Mouse (Mus musculus) sigmoid colon, adult 10 weeks (tissue): Measurements from ENCODE around the gene Pcsk1n. TPM values are rescaled to one million over a fixed set of nuclear protein-coding genes. Genes with fewer than 3 reads are reported as not detected.

Source experiments
- polyA plus RNA-seq: library from polyadenylated mRNA; stranded (reverse); fragments of 350-450 nt; fragmentation: Illumina TruSeq; extraction: RNeasy Lipid Tissue Mini Kit (QIAGEN cat#74804); gene quantifications from one replicate; pipeline ENCODE4 v1.2.3, GENCODE M21; 2014; ENCODE audit warnings: low read depth, low replicate concordance

Pcsk1n gene
- polyA plus RNA-seq: not detected

GRCm38 (mm10) chrX:7919601-7920383 lies at the start of gene Pcsk1n:
TSS of gene Pcsk1n (plus strand) at chrX:7919822.

GRCm38 (mm10) chrX:7878007-7878419 lies 41.6 kb upstream of the Pcsk1n start, which contains the start of gene Pim2:
TSS of gene Pim2 (plus strand) at chrX:7878262.

GRCm38 (mm10) chrX:7883841-7884567 lies 35.6 kb upstream of the Pcsk1n start, which contains the start of gene Slc35a2:
TSS of gene Slc35a2 (plus strand) at chrX:7884028.

GRCm38 (mm10) chrX:7898880-7899874 lies 20.4 kb upstream of the Pcsk1n start, which contains the start of the genes Pqbp1 and Timm17b:
TSS of gene Pqbp1 (minus strand) at chrX:7899269.
TSS of gene Timm17b (plus strand) at chrX:7899357.

GRCm38 (mm10) chrX:7907735-7908134 lies 11.9 kb upstream of the Pcsk1n start, which contains the start of gene Gm10491:
TSS of gene Gm10491 (minus strand) at chrX:7907835.

GRCm38 (mm10) chrX:7909242-7909641 lies 10.4 kb upstream of the Pcsk1n start, which contains the start of gene Gm10490:
TSS of gene Gm10490 (plus strand) at chrX:7909542.

GRCm38 (mm10) chrX:7928270-7928790 lies 8.7 kb downstream of the Pcsk1n start, which contains the start of gene Eras:
TSS of gene Eras (minus strand) at chrX:7928607.

GRCm38 (mm10) chrX:7947108-7947899 lies 27.7 kb downstream of the Pcsk1n start, which contains the start of gene Hdac6:
TSS of gene Hdac6 (minus strand) at chrX:7947889.

Other genes with a start within 250 kb of the Pcsk1n start
- 187 TPM for gene Plp2, start 248.4 kb upstream of the Pcsk1n start, polyA plus RNA-seq
- 0.60 TPM for gene Magix, start 238.6 kb upstream of the Pcsk1n start, polyA plus RNA-seq
- 42.6 TPM for gene Gpkow, start 222.7 kb upstream of the Pcsk1n start, polyA plus RNA-seq
- gene Wdr45, start 205.5 kb upstream of the Pcsk1n start, polyA plus RNA-seq: 7.7 TPM
- not detected for gene Gm45208, start 197.6 kb upstream of the Pcsk1n start, polyA plus RNA-seq
- gene Praf2, start 191.4 kb upstream of the Pcsk1n start, polyA plus RNA-seq: 7.8 TPM
- gene Ccdc120, start 168.9 kb upstream of the Pcsk1n start, polyA plus RNA-seq: 4.5 TPM
- gene Tfe3, start 157.3 kb upstream of the Pcsk1n start, polyA plus RNA-seq: 6.2 TPM
- gene Gripap1, start 130.1 kb upstream of the Pcsk1n start, polyA plus RNA-seq: 41.0 TPM
- gene Kcnd1, start 97.5 kb upstream of the Pcsk1n start, polyA plus RNA-seq: 1.2 TPM
- gene Otud5, start 78.5 kb upstream of the Pcsk1n start, polyA plus RNA-seq: 50.9 TPM
- 5.5 TPM for gene Pim2, start 41.6 kb upstream of the Pcsk1n start, polyA plus RNA-seq
- 40.1 TPM for gene Slc35a2, start 35.8 kb upstream of the Pcsk1n start, polyA plus RNA-seq
- gene Pqbp1, start 20.6 kb upstream of the Pcsk1n start, polyA plus RNA-seq: 10.1 TPM
- 3.6 TPM for gene Timm17b, start 20.5 kb upstream of the Pcsk1n start, polyA plus RNA-seq
- gene Gm10491, start 12.0 kb upstream of the Pcsk1n start, polyA plus RNA-seq: not detected
- not detected for gene Gm10490, start 10.3 kb upstream of the Pcsk1n start, polyA plus RNA-seq
- gene Eras, start 8.8 kb downstream of the Pcsk1n start, polyA plus RNA-seq: not detected
- 1.8 TPM for gene Hdac6, start 28.1 kb downstream of the Pcsk1n start, polyA plus RNA-seq
- gene Gata1, start 58.2 kb downstream of the Pcsk1n start, polyA plus RNA-seq: not detected
- 176 TPM for gene Glod5, start 98.7 kb downstream of the Pcsk1n start, polyA plus RNA-seq
- gene Suv39h1, start 154.9 kb downstream of the Pcsk1n start, polyA plus RNA-seq: 6.6 TPM
- gene Was, start 170.7 kb downstream of the Pcsk1n start, polyA plus RNA-seq: 0.47 TPM
- gene Wdr13, start 213.1 kb downstream of the Pcsk1n start, polyA plus RNA-seq: 96.1 TPM
- 597 TPM for gene Rbm3, start 226.1 kb downstream of the Pcsk1n start, polyA plus RNA-seq